ENCODE assay signal across 7 mouse cellular contexts in the genomic region with DNA sequence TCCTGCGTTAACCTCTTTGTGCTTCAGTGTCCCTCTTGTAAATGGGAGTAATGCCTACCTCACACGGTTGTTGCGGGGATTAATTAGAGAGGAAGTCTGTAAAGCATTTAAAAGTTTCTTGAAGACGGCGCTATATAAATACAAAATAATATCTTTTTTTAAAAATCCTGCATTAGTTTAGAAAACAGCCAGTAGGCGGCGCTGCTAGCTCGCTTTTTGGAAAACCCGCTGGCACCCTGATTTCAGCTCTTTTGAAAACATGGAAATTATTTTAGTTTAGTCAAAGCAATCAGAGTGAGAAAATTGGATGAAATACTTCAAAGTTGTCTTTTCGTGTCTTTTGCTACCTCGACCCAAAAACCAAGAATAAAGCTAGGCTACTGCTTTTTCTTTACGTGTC.
DNase-seq lines count a peak whose midpoint lies in the region; ATAC-seq and TF ChIP-seq lines count a peak whose summit lies in the region.

No protein-coding gene starts in this region.

- no peak overlapping the region for H3K4me3 ChIP-seq in forebrain, embryonic 15.5 days
- H3K4me3 ChIP-seq in kidney, adult 2 months (ENCODE audit: insufficient read depth, low read depth, low read length), result no peak overlapping the region
- H3K4me3 ChIP-seq in lung, embryonic 15.5 days, result no peak overlapping the region; the same call in 1 of the 2 replicates
- no peak overlapping the region for H3K4me3 ChIP-seq in small intestine, adult 2 months (ENCODE audit: low read depth, low read length)

- peaks cover 10% of the 10 kb centered on the region for H3K4me1 ChIP-seq in forebrain, embryonic 15.5 days
- peaks cover 3% of the 10 kb centered on the region; the same call in 1 of the 2 replicates for H3K4me1 ChIP-seq in kidney, adult 2 months (ENCODE audit: control insufficient read depth, insufficient read depth, low read length)
- H3K4me1 ChIP-seq in lung, embryonic 15.5 days, result peaks cover 15% of the 10 kb centered on the region
- H3K4me1 ChIP-seq in small intestine, adult 2 months (ENCODE audit: control insufficient read depth, insufficient read depth, insufficient read length, low read length), result no peaks in the 10 kb centered on the region

- TF ChIP-seq CTCF in kidney, adult 2 months (conservative IDR thresholded peaks at IDR 0.05; ENCODE audit: insufficient read depth, insufficient read length, low read depth, low read length), result peak; percentile 63
- TF ChIP-seq CTCF in small intestine, adult 2 months (IDR thresholded peaks at IDR 0.05; ENCODE audit: extremely low read depth, insufficient read length, insufficient replicate concordance, low read depth, low read length), result peak; percentile 80; the same call in 1 of the 2 replicates

- ATAC-seq in forebrain, embryonic 15.5 days (replicated peaks), result 0 out of 2 replicates have a peak, but pooled peaks have one; percentile 7
- no peak for ATAC-seq in lung, embryonic 15.5 days (ENCODE audit: borderline replicate concordance, extremely low read depth, low FRiP score, low TSS enrichment)

- 12% methylated on average over 12 of the region's 12 CpGs for WGBS in forebrain, embryonic 15.5 days
- WGBS in kidney, adult 2 months, result 11% methylated on average over 12 of the region's 12 CpGs
- 8% methylated on average over 12 of the region's 12 CpGs for WGBS in lung, embryonic 15.5 days
- 9% methylated on average over 12 of the region's 12 CpGs for WGBS in small intestine, adult 2 months

- H3K36me3 ChIP-seq in forebrain, embryonic 15.5 days, result no peaks in the 10 kb centered on the region
- H3K36me3 ChIP-seq in kidney, adult 2 months (ENCODE audit: control insufficient read depth, insufficient read depth, low read length), result no peaks in the 10 kb centered on the region
- H3K36me3 ChIP-seq in lung, embryonic 15.5 days, result no peaks in the 10 kb centered on the region
- no peaks in the 10 kb centered on the region for H3K36me3 ChIP-seq in small intestine, adult 2 months (ENCODE audit: control insufficient read depth, insufficient read depth, low read length)

- no peak overlapping the region for H3K4me2 ChIP-seq in forebrain, embryonic 15.5 days (replicated peaks)
- peak overlapping the region; percentile 50 for H3K4me2 ChIP-seq in lung, embryonic 15.5 days

- DNase-seq in thymus, postnatal 4 days, result peak; percentile 53
- DNase-seq in thymus, postnatal 14 days, result no peak
- peak; percentile 14 for DNase-seq in brain, embryonic 18.5 days (ENCODE audit: low read depth, low spot score)
- DNase-seq in kidney, adult 2 months, result peak; percentile 23

- H3K9ac ChIP-seq in forebrain, embryonic 15.5 days (replicated peaks), result no peak overlapping the region
- H3K9ac ChIP-seq in lung, embryonic 15.5 days, result no peak overlapping the region

- H3K27me3 ChIP-seq in forebrain, embryonic 15.5 days, result no peaks in the 10 kb centered on the region
- H3K27me3 ChIP-seq in kidney, adult 2 months (replicated peaks; ENCODE audit: control insufficient read depth, insufficient read depth, low read length), result no peaks in the 10 kb centered on the region; the same call in 1 of the 2 replicates
- no peaks in the 10 kb centered on the region for H3K27me3 ChIP-seq in lung, embryonic 15.5 days
- H3K27me3 ChIP-seq in small intestine, adult 2 months (ENCODE audit: control insufficient read depth, insufficient read depth, low read length), result no peaks in the 10 kb centered on the region; the same call in 1 of the 2 replicates

- H3K27ac ChIP-seq in forebrain, embryonic 15.5 days (replicated peaks), result no peak overlapping the region
- no peak overlapping the region for H3K27ac ChIP-seq in kidney, adult 2 months (ENCODE audit: insufficient read depth, low read depth, low read length)
- no peak overlapping the region for H3K27ac ChIP-seq in lung, embryonic 15.5 days
- H3K27ac ChIP-seq in small intestine, adult 2 months (ENCODE audit: insufficient read depth, low read depth, low read length), result no peak overlapping the region

- no peak for TF ChIP-seq POLR2A in kidney, adult 2 months (IDR thresholded peaks at IDR 0.05; ENCODE audit: low read depth, low read length)
- no peak for TF ChIP-seq POLR2A in small intestine, adult 2 months (IDR thresholded peaks at IDR 0.05; ENCODE audit: low read depth, low read length)

- no peaks in the 10 kb centered on the region for H3K9me3 ChIP-seq in forebrain, embryonic 15.5 days
- H3K9me3 ChIP-seq in lung, embryonic 15.5 days, result no peaks in the 10 kb centered on the region
